10 mouse cellular contexts compared by ENCODE assay signal in the genomic region with DNA sequence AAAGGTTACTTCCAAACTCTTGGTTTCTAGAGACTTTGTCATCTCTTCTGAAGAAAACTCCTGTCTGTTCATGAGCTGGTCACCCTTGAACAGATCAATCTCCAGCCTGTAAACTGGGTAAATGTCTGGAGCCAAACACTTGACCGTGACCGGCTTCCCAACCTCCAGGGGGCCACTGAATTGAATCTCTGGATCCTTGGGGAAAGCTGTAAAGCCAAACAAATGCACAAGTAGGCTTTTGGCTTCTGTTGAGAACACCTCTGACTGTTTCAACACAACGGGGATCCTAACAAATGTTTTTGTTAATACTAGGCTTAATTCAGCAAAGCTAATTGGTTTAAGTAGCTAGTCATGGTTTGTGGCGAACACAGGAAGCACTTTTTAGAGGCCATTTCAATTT. TPM values are rescaled to one million over a fixed set of nuclear protein-coding genes. Genes with fewer than 3 reads are reported as not detected.
DNase-seq lines count a peak whose midpoint lies in the region; ATAC-seq lines count a peak whose summit lies in the region.
"Had no signal": no experiment of that assay in that cellular context is flagged by ENCODE, and none has a peak within 500 bp of the region (broad histone marks: within the 10 kb centered on the region; RNA-seq: fewer than 3 reads in every experiment).

No protein-coding gene starts in this region.

- H3K27me3 ChIP-seq in intestine, embryonic 14.5 days (replicated peaks; ENCODE audit: control insufficient read depth, insufficient read depth, low read length): no peaks in the 10 kb centered on the region
- no peaks in the 10 kb centered on the region for H3K27me3 ChIP-seq in intestine, embryonic 16.5 days (replicated peaks; ENCODE audit: control insufficient read depth, insufficient read depth, low read length)
- H3K27me3 ChIP-seq in embryonic facial prominence, embryonic 11.5 days (ENCODE audit: control insufficient read depth, insufficient read depth, low read length): no peaks in the 10 kb centered on the region
- H3K27me3 ChIP-seq in hindbrain, embryonic 12.5 days: no peaks in the 10 kb centered on the region
- H3K27me3 ChIP-seq in midbrain, embryonic 11.5 days (ENCODE audit: control insufficient read depth, insufficient read depth, low read length): no peaks in the 10 kb centered on the region

- peaks cover 13% of the 10 kb centered on the region for H3K4me1 ChIP-seq in intestine, embryonic 14.5 days (replicated peaks; ENCODE audit: control insufficient read depth, insufficient read depth, low read length)
- no peaks in the 10 kb centered on the region for H3K4me1 ChIP-seq in intestine, embryonic 16.5 days (ENCODE audit: control insufficient read depth, insufficient read depth, low read length)
- H3K4me1 ChIP-seq in embryonic facial prominence, embryonic 11.5 days (ENCODE audit: control insufficient read depth, insufficient read depth, low read length): peaks cover 3% of the 10 kb centered on the region; the same call in 1 of the 2 replicates
- H3K4me1 ChIP-seq in hindbrain, embryonic 12.5 days: peaks cover 10% of the 10 kb centered on the region
- peaks cover 14% of the 10 kb centered on the region for H3K4me1 ChIP-seq in midbrain, embryonic 11.5 days (ENCODE audit: control insufficient read depth, insufficient read depth, low read length)

- H3K4me3 ChIP-seq in intestine, embryonic 14.5 days (ENCODE audit: low read depth, low read length): no peak overlapping the region
- no peak overlapping the region for H3K4me3 ChIP-seq in intestine, embryonic 16.5 days (ENCODE audit: low read length)
- H3K4me3 ChIP-seq in embryonic facial prominence, embryonic 11.5 days (ENCODE audit: low read depth, low read length): peak overlapping the region; percentile 26; the same call in 1 of the 2 replicates
- H3K4me3 ChIP-seq in hindbrain, embryonic 12.5 days: peak overlapping the region; percentile 24
- no peak overlapping the region for H3K4me3 ChIP-seq in midbrain, embryonic 11.5 days (ENCODE audit: low read depth, low read length)

- no peak for DNase-seq in intestine, embryonic 14.5 days (ENCODE audit: low spot score)
- DNase-seq in embryonic facial prominence, embryonic 11.5 days (ENCODE audit: low spot score): peak; percentile 39
- peak; percentile 88 for DNase-seq in midbrain, embryonic 11.5 days (ENCODE audit: low spot score, missing footprints)
- no peak for DNase-seq in left cerebral cortex, postnatal 36 days (ENCODE audit: low spot score in 2 of 2)
- no peak for DNase-seq in left cerebral cortex, adult 18-20 months (ENCODE audit: low spot score in 2 of 2)
- no peak for DNase-seq in left cerebral cortex, adult 11 months (ENCODE audit: low spot score)
- DNase-seq: gastrocnemius, postnatal 25 days had no signal

- no peak for ATAC-seq in intestine, embryonic 14.5 days (replicated peaks; ENCODE audit: low FRiP score, low TSS enrichment, low read depth)
- no peak for ATAC-seq in intestine, embryonic 16.5 days
- ATAC-seq in embryonic facial prominence, embryonic 11.5 days (replicated peaks; ENCODE audit: insufficient number of reproducible peaks, low FRiP score, low TSS enrichment, low read depth): no peak
- ATAC-seq in hindbrain, embryonic 12.5 days (ENCODE audit: low FRiP score): peak; percentile 29
- 0 out of 2 replicates have a peak, but pooled peaks have one; percentile 12 for ATAC-seq in midbrain, embryonic 11.5 days (ENCODE audit: low FRiP score)

- no peak overlapping the region for H3K9ac ChIP-seq in intestine, embryonic 14.5 days (ENCODE audit: low read length)
- H3K9ac ChIP-seq in intestine, embryonic 16.5 days (ENCODE audit: low read depth, low read length): no peak overlapping the region
- H3K9ac ChIP-seq in embryonic facial prominence, embryonic 11.5 days (replicated peaks; ENCODE audit: low read length): no peak overlapping the region
- no peak overlapping the region for H3K9ac ChIP-seq in hindbrain, embryonic 12.5 days
- no peak overlapping the region for H3K9ac ChIP-seq in midbrain, embryonic 11.5 days (ENCODE audit: low read length)

- intact Hi-C loops in left cerebral cortex, postnatal 36 days (cut with DNase I): no loop called here

- WGBS in intestine, embryonic 14.5 days: 56% methylated on average over 4 of the region's 4 CpGs
- WGBS in intestine, embryonic 16.5 days: 53% methylated on average over 4 of the region's 4 CpGs
- 24% methylated on average over 4 of the region's 4 CpGs for WGBS in embryonic facial prominence, embryonic 11.5 days
- 19% methylated on average over 4 of the region's 4 CpGs for WGBS in hindbrain, embryonic 12.5 days
- 11% methylated on average over 4 of the region's 4 CpGs for WGBS in midbrain, embryonic 11.5 days

- peak overlapping the region; percentile 40; the same call in 1 of the 2 replicates for H3K4me2 ChIP-seq in intestine, embryonic 14.5 days (ENCODE audit: low read length)
- H3K4me2 ChIP-seq in intestine, embryonic 16.5 days (ENCODE audit: low read depth, low read length): no peak overlapping the region
- 0 out of 2 replicates have a peak overlapping the region, but pooled peaks have one; percentile 30 for H3K4me2 ChIP-seq in embryonic facial prominence, embryonic 11.5 days (ENCODE audit: low read depth, low read length)
- H3K4me2 ChIP-seq in hindbrain, embryonic 12.5 days (replicated peaks): peak overlapping the region; percentile 48
- H3K4me2 ChIP-seq in midbrain, embryonic 11.5 days: peak overlapping the region; percentile 41

- H3K9me3 ChIP-seq in intestine, embryonic 14.5 days (ENCODE audit: control insufficient read depth, low read length): no peaks in the 10 kb centered on the region
- H3K9me3 ChIP-seq in intestine, embryonic 16.5 days (ENCODE audit: control insufficient read depth, low read length): no peaks in the 10 kb centered on the region
- H3K9me3 ChIP-seq in embryonic facial prominence, embryonic 11.5 days (replicated peaks; ENCODE audit: control insufficient read depth, low read length): no peaks in the 10 kb centered on the region
- H3K9me3 ChIP-seq in hindbrain, embryonic 12.5 days (replicated peaks): no peaks in the 10 kb centered on the region
- H3K9me3 ChIP-seq in midbrain, embryonic 11.5 days (ENCODE audit: control insufficient read depth, low read length): no peaks in the 10 kb centered on the region
- H3K9me3 ChIP-seq: G1E had no signal

- H3K36me3 ChIP-seq in intestine, embryonic 14.5 days (ENCODE audit: control insufficient read depth, insufficient read depth, low read length): 0 out of 2 replicates have a peak, but pooled peaks cover 4% of the 10 kb centered on the region
- H3K36me3 ChIP-seq in intestine, embryonic 16.5 days (ENCODE audit: control insufficient read depth, insufficient read depth, low read length): no peaks in the 10 kb centered on the region
- peaks cover 4% of the 10 kb centered on the region for H3K36me3 ChIP-seq in embryonic facial prominence, embryonic 11.5 days (replicated peaks; ENCODE audit: control insufficient read depth, insufficient read depth, low read depth, low read length)
- H3K36me3 ChIP-seq in hindbrain, embryonic 12.5 days: 0 out of 2 replicates have a peak, but pooled peaks cover 3% of the 10 kb centered on the region
- H3K36me3 ChIP-seq in midbrain, embryonic 11.5 days (ENCODE audit: control insufficient read depth, insufficient read depth, low read length): no peaks in the 10 kb centered on the region; the same call in 1 of the 2 replicates
- H3K36me3 ChIP-seq: G1E had no signal

- H3K27ac ChIP-seq in intestine, embryonic 14.5 days (ENCODE audit: low read depth): no peak overlapping the region
- H3K27ac ChIP-seq in intestine, embryonic 16.5 days (ENCODE audit: low read length): no peak overlapping the region
- peak overlapping the region; percentile 83 for H3K27ac ChIP-seq in embryonic facial prominence, embryonic 11.5 days (replicated peaks; ENCODE audit: low read depth, low read length)
- H3K27ac ChIP-seq in hindbrain, embryonic 12.5 days: peak overlapping the region; percentile 75; the same call in 1 of the 2 replicates
- H3K27ac ChIP-seq in midbrain, embryonic 11.5 days (ENCODE audit: low read depth, low read length): no peak overlapping the region

RNA-seq across cellular contexts. Expression of gene Vcam1, which starts 3.4 kb away (rescaled TPM):
- 17.9 and 20.7 TPM in 2 replicates for polyA plus RNA-seq in intestine, embryonic 14.5 days (2014; fragmentation: Nextera tagmentation; extraction: Ambion mirVana)
- 17.9 and 19.3 TPM in 2 replicates for polyA plus RNA-seq in intestine, embryonic 16.5 days (2015; fragmentation: Nextera tagmentation; extraction: Ambion mirVana)
- 69.3 and 75.4 TPM in 2 replicates for polyA plus RNA-seq in embryonic facial prominence, embryonic 11.5 days (2014; fragmentation: Nextera tagmentation; extraction: Ambion mirVana)
- polyA plus RNA-seq in hindbrain, embryonic 12.5 days (2016; fragmentation: Nextera tagmentation; extraction: Ambion mirVana): 81.2 and 90.2 TPM in 2 replicates
- 54.2 and 62.9 TPM in 2 replicates for polyA plus RNA-seq in midbrain, embryonic 11.5 days (2014; fragmentation: Nextera tagmentation; extraction: Ambion mirVana)
- 10 to 100 TPM; 20.4 to 26.0 TPM for total RNA-seq in left cerebral cortex, postnatal 36 days (2021)
- 10 to 100 TPM; 17.3 to 17.9 TPM for total RNA-seq in left cerebral cortex, adult 18-20 months (2021)
- polyA plus RNA-seq: G1E had no signal

Comparison
In these comparisons a context has a peak if more than half of its experiments do, and no peak if none do; other contexts are left out.
1. ATAC-seq: peak in hindbrain, embryonic 12.5 days (single experiment) and midbrain, embryonic 11.5 days (single experiment); none in intestine, embryonic 14.5 days (single experiment), intestine, embryonic 16.5 days (single experiment) and embryonic facial prominence, embryonic 11.5 days (single experiment).
2. DNase-seq: peak in embryonic facial prominence, embryonic 11.5 days (single experiment) and midbrain, embryonic 11.5 days (single experiment); none in intestine, embryonic 14.5 days (single experiment), left cerebral cortex, postnatal 36 days (0 of 2), left cerebral cortex, adult 18-20 months (0 of 2) and left cerebral cortex, adult 11 months (single experiment).
3. H3K27ac ChIP-seq: peak in embryonic facial prominence, embryonic 11.5 days (single experiment) and hindbrain, embryonic 12.5 days (single experiment); none in intestine, embryonic 14.5 days (single experiment), intestine, embryonic 16.5 days (single experiment) and midbrain, embryonic 11.5 days (single experiment).
4. H3K4me3 ChIP-seq: peak in embryonic facial prominence, embryonic 11.5 days (single experiment) and hindbrain, embryonic 12.5 days (single experiment); none in intestine, embryonic 14.5 days (single experiment), intestine, embryonic 16.5 days (single experiment) and midbrain, embryonic 11.5 days (single experiment).